Mouse (Mus musculus) limb, embryonic 11.5 days (tissue): ENCODE results near the gene Bank1. TPM values are rescaled to one million over a fixed set of nuclear protein-coding genes. Genes with fewer than 3 reads are reported as not detected.

Experiments
- ATAC-seq: fragments of 200-750 bp; cut with Nextera tagmentation; 2 replicates; pipeline ENCODE4 v1.8.0; 2017; ENCODE audit warnings: low read depth; ENCODE audit not compliant: insufficient number of reproducible peaks, low FRiP score, low TSS enrichment
- DNase-seq: peaks from one replicate; pipeline ENCODE4 v3.0.0-alpha.2; 2015; ENCODE audit warnings: low spot score
- H3K27ac ChIP-seq: fragments of 300-500 bp; sonication (generic); replicated peaks from 2 replicates; pipeline ENCODE4 v1.5.1; 2014; ENCODE audit warnings: low read depth, mild to moderate bottlenecking, low read length
- H3K27me3 ChIP-seq: fragments of 300-500 bp; sonication (generic); 2 replicates; pipeline ENCODE4 v1.6.1; 2014; ENCODE audit warnings: mild to moderate bottlenecking, low read length, mixed read lengths; ENCODE audit not compliant: control insufficient read depth, insufficient read depth
- H3K36me3 ChIP-seq: fragments of 300-500 bp; sonication (generic); 2 replicates; pipeline ENCODE4 v1.6.1; 2014; ENCODE audit warnings: mild to moderate bottlenecking, low read length, moderate library complexity, mixed read lengths; ENCODE audit not compliant: control insufficient read depth, insufficient read depth
- H3K4me1 ChIP-seq: fragments of 300-500 bp; sonication (generic); 2 replicates; pipeline ENCODE4 v1.6.1; 2014; ENCODE audit warnings: low read length, mixed read lengths; ENCODE audit not compliant: control insufficient read depth, insufficient read depth
- H3K4me2 ChIP-seq: fragments of 300-500 bp; sonication (generic); 2 replicates; pipeline ENCODE4 v1.6.1; 2014; ENCODE audit warnings: low read depth, mild to moderate bottlenecking, moderate library complexity; ENCODE audit not compliant: severe bottlenecking
- H3K4me3 ChIP-seq: fragments of 300-500 bp; sonication (generic); 2 replicates; pipeline ENCODE4 v1.5.1; 2014; ENCODE audit warnings: low read depth, low read length
- H3K9ac ChIP-seq: fragments of 300-500 bp; sonication (generic); 2 replicates; pipeline ENCODE4 v1.6.1; 2014; ENCODE audit warnings: mild to moderate bottlenecking, low read length
- H3K9me3 ChIP-seq: fragments of 300-500 bp; sonication (generic); 2 replicates; pipeline ENCODE4 v1.6.1; 2016; ENCODE audit warnings: low read length; ENCODE audit not compliant: control insufficient read depth
- WGBS: fragments of 180-500 bp; shearing (Covaris S2); extraction: QIAGEN DNeasy Blood & Tissue Kit; methylation state at CpG from one replicate; pipeline ENCODE4 v1.1.7; 2014; 5-methylcytosine and 5-hydroxymethylcytosine counted together
- polyA plus RNA-seq: library from polyadenylated mRNA; unstranded; fragments of >200 nt; fragmentation: Nextera tagmentation; extraction: Ambion mirVana; gene quantifications from 2 replicates; pipeline ENCODE4 v1.2.1, GENCODE M21; 2014

Bank1 gene
- polyA plus RNA-seq: 0.13 and 0.33 TPM in 2 replicates

GRCm38 (mm10) chr3:136325783-136326182 lies at the start of gene Bank1:
Gene Bank1 (minus strand): TSS chr3:136326066.
- WGBS: 75% methylated on average over 5 of the region's 5 CpGs
- H3K27ac ChIP-seq: no peak within 1 kb of the TSS
- H3K4me1 ChIP-seq: no peaks in the 10 kb centered on the region

GRCm38 (mm10) chr3:136369916-136370315 lies 44.0 kb upstream of the Bank1 start:
- Histone ChIP-seq H3K27me3 (no peaks in the 10 kb centered on the region), H3K4me3 (no peak overlapping the region), H3K9ac (no peak overlapping the region), H3K9me3 (no peaks in the 10 kb centered on the region), H3K4me1 (no peaks in the 10 kb centered on the region), H3K27ac (no peak overlapping the region), H3K4me2 (no peak overlapping the region), H3K36me3 (no peaks in the 10 kb centered on the region)
- WGBS: 85% methylated on average over 11 of the region's 11 CpGs
- no peak for DNase-seq
- no peak for ATAC-seq

More at GRCm38 (mm10) chr3:136325783-136326182, at the start of gene Bank1:
- Histone ChIP-seq H3K4me3 (no peak within 1 kb of the TSS), H3K36me3 (no peaks in the 10 kb centered on the region), H3K4me2 (no peak within 1 kb of the TSS), H3K9ac (no peak within 1 kb of the TSS), H3K9me3 (no peaks in the 10 kb centered on the region), H3K27me3 (no peaks in the 10 kb centered on the region)
- ATAC-seq (no peak), DNase-seq (no peak)

- no peak for ATAC-seq
- no peaks in the 10 kb centered on the region for H3K27me3 ChIP-seq
- H3K4me2 ChIP-seq: no peak overlapping the region
- 82% methylated on average over 9 of the region's 9 CpGs for WGBS
- no peak overlapping the region for H3K4me3 ChIP-seq
- DNase-seq: no peak
- no peak overlapping the region for H3K27ac ChIP-seq
- H3K9me3 ChIP-seq: no peaks in the 10 kb centered on the region
- no peaks in the 10 kb centered on the region for H3K36me3 ChIP-seq
- no peaks in the 10 kb centered on the region for H3K4me1 ChIP-seq
- no peak overlapping the region for H3K9ac ChIP-seq
Observed at GRCm38 (mm10) chr3:136369466-136369865, 43.6 kb upstream of the Bank1 start.

- WGBS: 88% methylated on average over 4 of the region's 4 CpGs
- Histone ChIP-seq H3K9ac (no peak overlapping the region), H3K27ac (no peak overlapping the region), H3K27me3 (no peaks in the 10 kb centered on the region), H3K36me3 (no peaks in the 10 kb centered on the region), H3K9me3 (no peaks in the 10 kb centered on the region), H3K4me3 (no peak overlapping the region), H3K4me2 (no peak overlapping the region), H3K4me1 (no peaks in the 10 kb centered on the region)
- ATAC-seq (no peak), DNase-seq (no peak)
Observed at GRCm38 (mm10) chr3:136368505-136368999, 42.7 kb upstream of the Bank1 start.

GRCm38 (mm10) chr3:136349690-136350089 lies 23.8 kb upstream of the Bank1 start:
- Histone ChIP-seq H3K9ac (no peak overlapping the region), H3K9me3 (no peaks in the 10 kb centered on the region), H3K36me3 (no peaks in the 10 kb centered on the region), H3K4me2 (no peak overlapping the region), H3K27ac (no peak overlapping the region), H3K27me3 (no peaks in the 10 kb centered on the region), H3K4me1 (no peaks in the 10 kb centered on the region), H3K4me3 (no peak overlapping the region)
- ATAC-seq (no peak), DNase-seq (no peak)
- 82% methylated on average over 7 of the region's 7 CpGs for WGBS

- H3K4me3 ChIP-seq: no peak overlapping the region
- H3K4me1 ChIP-seq: no peaks in the 10 kb centered on the region
- H3K27ac ChIP-seq: no peak overlapping the region
- no peaks in the 10 kb centered on the region for H3K27me3 ChIP-seq
- H3K9ac ChIP-seq: no peak overlapping the region
- DNase-seq (no peak), ATAC-seq (no peak)
- H3K9me3 ChIP-seq: no peaks in the 10 kb centered on the region
- WGBS: 53% methylated on average over 1 of the region's 1 CpGs
- no peak overlapping the region for H3K4me2 ChIP-seq
- H3K36me3 ChIP-seq: no peaks in the 10 kb centered on the region
Observed at GRCm38 (mm10) chr3:136348611-136349010, 22.7 kb upstream of the Bank1 start.

- Histone ChIP-seq H3K9me3 (no peaks in the 10 kb centered on the region), H3K9ac (no peak overlapping the region), H3K36me3 (no peaks in the 10 kb centered on the region), H3K27me3 (no peaks in the 10 kb centered on the region), H3K4me2 (no peak overlapping the region), H3K4me1 (no peaks in the 10 kb centered on the region), H3K27ac (no peak overlapping the region), H3K4me3 (no peak overlapping the region)
- 93% methylated on average over 1 of the region's 1 CpGs for WGBS
- ATAC-seq (no peak), DNase-seq (no peak)
Observed at GRCm38 (mm10) chr3:136347277-136347676, 21.4 kb upstream of the Bank1 start.

GRCm38 (mm10) chr3:136341911-136342310 lies 16.0 kb upstream of the Bank1 start:
- 82% methylated on average over 2 of the region's 2 CpGs for WGBS
- H3K4me1 ChIP-seq: no peaks in the 10 kb centered on the region
- H3K27ac ChIP-seq: no peak overlapping the region
- no peak for ATAC-seq
- H3K9ac ChIP-seq: no peak overlapping the region
- H3K4me3 ChIP-seq: no peak overlapping the region
- H3K27me3 ChIP-seq: no peaks in the 10 kb centered on the region
- H3K9me3 ChIP-seq: no peaks in the 10 kb centered on the region
- H3K4me2 ChIP-seq: no peak overlapping the region
- no peak for DNase-seq
- H3K36me3 ChIP-seq: no peaks in the 10 kb centered on the region

- 85% methylated on average over 2 of the region's 2 CpGs for WGBS
- H3K27ac ChIP-seq: no peak overlapping the region
- no peaks in the 10 kb centered on the region for H3K27me3 ChIP-seq
- no peaks in the 10 kb centered on the region for H3K36me3 ChIP-seq
- H3K4me2 ChIP-seq: no peak overlapping the region
- DNase-seq (no peak), ATAC-seq (no peak)
- H3K9me3 ChIP-seq: no peaks in the 10 kb centered on the region
- H3K4me3 ChIP-seq: no peak overlapping the region
- no peaks in the 10 kb centered on the region for H3K4me1 ChIP-seq
- H3K9ac ChIP-seq: no peak overlapping the region
Observed at GRCm38 (mm10) chr3:136339896-136340295, 14.0 kb upstream of the Bank1 start.
